In genomic region chr6:115340084-115340483, GRCm38 (mm10) we compare ENCODE assay signal across 16 mouse cellular contexts. TPM values are rescaled to one million over a fixed set of nuclear protein-coding genes. Genes with fewer than 3 reads are reported as not detected.
"Had no signal": no experiment of that assay in that cellular context is flagged by ENCODE, and none has a peak within 500 bp of the region (broad histone marks: within the 10 kb centered on the region; RNA-seq: fewer than 3 reads in every experiment).

No protein-coding gene starts in this region.

- H3K4me2 ChIP-seq: lung, embryonic 14.5 days; midbrain, embryonic 12.5 days; neural tube, embryonic 12.5 days; stomach, embryonic 15.5 days had no signal

- H3K27me3 ChIP-seq: midbrain, embryonic 12.5 days; neural tube, embryonic 12.5 days; stomach, embryonic 15.5 days had no signal

- DNase-seq: lung, adult 18-20 months; lung, embryonic 14.5 days; lung, postnatal 10 days; lung, postnatal 4 days; midbrain, embryonic 14.5 days; right cerebral cortex, postnatal 14 days; thymus, adult 2 months; thymus, postnatal 14 days; thymus, postnatal 36 days had no signal

- H3K27ac ChIP-seq: midbrain, embryonic 10.5 days; midbrain, embryonic 12.5 days; neural tube, embryonic 12.5 days; stomach, embryonic 15.5 days; stomach, postnatal 0 days had no signal

- H3K9me3 ChIP-seq: midbrain, embryonic 12.5 days; neural tube, embryonic 12.5 days; stomach, embryonic 15.5 days had no signal

- ATAC-seq: midbrain, embryonic 16.5 days had no signal

- H3K4me3 ChIP-seq: midbrain, embryonic 10.5 days; midbrain, embryonic 12.5 days; neural tube, embryonic 12.5 days; stomach, embryonic 15.5 days had no signal

- H3K36me3 ChIP-seq: midbrain, embryonic 10.5 days; midbrain, embryonic 12.5 days; neural tube, embryonic 12.5 days; stomach, embryonic 15.5 days had no signal

- H3K9ac ChIP-seq: lung, embryonic 14.5 days; midbrain, embryonic 12.5 days; neural tube, embryonic 12.5 days; stomach, embryonic 15.5 days had no signal

RNA-seq across cellular contexts. Expression of gene Pparg, which starts 20.7 kb away (rescaled TPM):
- total RNA-seq: megakaryocyte-erythroid progenitor cell, adult 5-6 weeks had no signal
